Mouse (Mus musculus) cerebellum, adult 2 months (tissue): ENCODE results near the gene Abat.

Experiments used
- CTCF ChIP-seq: fragments of 200-500 bp; IDR thresholded peaks from 2 replicates; pipeline ENCODE4 v1.5.1; 2011; ENCODE audit warnings: low read depth, mild to moderate bottlenecking, control low read depth, low read length, moderate library complexity, borderline replicate concordance; ENCODE audit not compliant: insufficient read depth
- POLR2A ChIP-seq: fragments of 200-500 bp; IDR thresholded peaks from 2 replicates; pipeline ENCODE4 v1.6.1; 2011; ENCODE audit warnings: low read length, control low read depth, borderline replicate concordance; ENCODE audit not compliant: insufficient read depth

DNA sequence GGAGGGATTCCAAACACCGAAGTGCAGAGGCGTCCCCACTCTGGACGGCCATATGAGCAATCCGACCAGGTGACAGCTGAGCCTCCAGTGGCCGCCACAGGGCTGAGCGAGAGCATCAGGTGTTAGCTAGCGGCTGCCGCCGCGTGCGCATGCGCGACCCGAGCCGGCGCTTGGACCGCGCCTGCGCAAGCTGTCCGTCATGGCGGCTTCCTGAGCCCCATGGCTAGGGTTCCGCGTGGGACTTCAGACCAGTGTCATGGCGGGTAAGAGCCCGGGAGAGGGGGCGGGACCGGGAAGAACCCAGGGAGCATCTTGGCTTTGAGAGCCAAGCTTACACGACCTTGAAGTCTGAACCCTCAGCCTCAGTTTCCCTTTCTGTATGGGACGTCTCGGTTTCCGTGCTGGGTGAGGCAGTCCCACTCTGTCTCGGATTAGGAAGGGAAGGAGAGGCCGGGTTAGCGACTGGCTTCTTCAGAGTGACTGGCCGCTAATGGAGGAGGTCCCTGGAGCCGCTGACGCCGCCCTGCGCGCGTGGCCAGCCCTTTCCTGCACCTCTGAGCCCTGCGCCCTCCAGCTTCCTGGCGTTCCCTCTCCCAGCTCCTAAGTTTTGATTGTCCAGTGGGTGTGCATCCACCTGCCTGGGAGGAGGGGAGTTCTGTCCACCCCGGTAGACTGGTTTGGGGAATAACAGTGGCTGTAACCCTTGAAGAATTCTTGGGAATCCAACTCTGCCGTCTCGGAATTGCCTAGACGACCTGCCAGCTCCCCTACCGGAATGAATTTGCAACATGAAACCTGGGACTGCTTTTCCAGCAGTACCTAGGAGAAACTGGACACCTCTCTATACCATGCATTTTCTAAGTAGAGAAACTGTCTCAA lies 42.4 kb upstream of the Abat start, which contains the start of gene Mettl22:
- TF ChIP-seq CTCF: peak; percentile 7; the same call in 1 of the 2 replicates
- TF ChIP-seq POLR2A: peak; percentile 52; the same call in 1 of the 2 replicates
